Mouse (Mus musculus) CH12.LX (cell line): ENCODE data around the gene H2-Eb1.
A peak's percentile ranks its signal among the peaks of the same experiment; 100 is the strongest.

ENCODE experiments used
- CTCF ChIP-seq, 2 experiments: IDR thresholded peaks in 1 of 2; conservative IDR thresholded peaks in 1 of 2; 2 replicates each; pipeline ENCODE4 v1.5.1; 2011 to 2012; ENCODE audit warnings: low read depth in 2 of 2, low read length in 2 of 2, improper control_type of control experiment in 1 of 2, inconsistent platforms in 1 of 2, mild to moderate bottlenecking in 1 of 2, moderate library complexity in 1 of 2
- EP300 ChIP-seq: IDR thresholded peaks from 2 replicates; pipeline ENCODE4 v1.6.1; 2011; ENCODE audit warnings: low read length, improper control_type of control experiment
- ETS1 ChIP-seq: conservative IDR thresholded peaks from 2 replicates; pipeline ENCODE4 v1.6.1; 2012; ENCODE audit warnings: low read depth, mild to moderate bottlenecking, inconsistent platforms, low read length, improper control_type of control experiment, moderate library complexity
- JUN ChIP-seq: IDR thresholded peaks from 2 replicates; pipeline ENCODE4 v1.6.1; 2011; ENCODE audit warnings: low read depth, mild to moderate bottlenecking, low read length, improper control_type of control experiment, moderate library complexity; ENCODE audit not compliant: insufficient read depth
- MAX ChIP-seq: IDR thresholded peaks from 2 replicates; pipeline ENCODE4 v1.6.1; 2011; ENCODE audit warnings: low read length, improper control_type of control experiment
- MEF2A ChIP-seq: IDR thresholded peaks from 2 replicates; pipeline ENCODE4 v1.6.1; 2014; ENCODE audit warnings: low read depth, mild to moderate bottlenecking, inconsistent platforms, low read length, improper control_type of control experiment, borderline replicate concordance
- NELFE ChIP-seq: IDR thresholded peaks from 2 replicates; pipeline ENCODE4 v1.6.1; 2011; ENCODE audit warnings: low read depth, low read length, improper control_type of control experiment
- POLR2A ChIP-seq: IDR thresholded peaks from 2 replicates; pipeline ENCODE4 v1.6.1; 2011; ENCODE audit warnings: low read depth, mild to moderate bottlenecking, improper control_type of control experiment, low read length
- POLR2AphosphoS2 ChIP-seq: IDR thresholded peaks from 2 replicates; pipeline ENCODE4 v1.6.1; 2011; ENCODE audit warnings: low read depth, low read length, improper control_type of control experiment
- ZKSCAN1 ChIP-seq: IDR thresholded peaks from 2 replicates; pipeline ENCODE4 v1.6.1; 2012; ENCODE audit warnings: low read depth, inconsistent platforms, low read length, improper control_type of control experiment, borderline replicate concordance
- ZNF384 ChIP-seq: IDR thresholded peaks from 2 replicates; pipeline ENCODE4 v1.6.1; 2012; ENCODE audit warnings: low read depth, low read length, improper control_type of control experiment, inconsistent platforms

DNA sequence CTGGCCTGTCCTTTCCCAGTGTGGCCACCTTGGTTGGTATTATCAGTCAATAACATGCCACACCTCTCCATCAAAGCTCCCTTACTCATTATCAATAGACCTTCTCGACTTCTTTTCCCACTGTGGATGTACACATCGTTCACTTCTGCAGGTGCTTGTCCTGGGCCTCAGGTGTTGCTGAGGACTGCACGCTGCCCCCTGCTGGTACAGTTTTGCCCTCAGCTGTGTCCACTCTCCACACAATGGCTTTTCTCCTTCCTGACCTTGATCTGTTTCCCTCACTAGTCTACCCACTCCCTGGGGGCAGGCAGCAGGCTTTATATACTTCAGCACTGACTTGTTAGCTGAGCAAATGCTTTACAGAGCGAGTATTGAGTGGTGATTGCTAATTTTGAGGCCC is 19.8 kb upstream of the H2-Eb1 start:
- TF ChIP-seq ZNF384 (no peak), MAX (no peak), NELFE (no peak), CTCF (conservative IDR thresholded peaks at IDR 0.05 in 1 of 2, IDR thresholded peaks at IDR 0.05 in 1 of 2; ENCODE audit: low read depth in 2 of 2, low read length in 2 of 2) (peak in 1 of 2 experiments; percentile 55; a peak in 2 of 4 replicates), JUN (no peak), EP300 (no peak), POLR2A (no peak), POLR2AphosphoS2 (no peak), ETS1 (no peak), ZKSCAN1 (no peak), MEF2A (no peak)
